Mouse (Mus musculus) E14TG2a.4 (cell line): ENCODE measurements around the gene Atf3.

Experiments used
- H3K27me3 ChIP-seq: 2 replicates; pipeline ENCODE4 v1.6.1; 2014; ENCODE audit warnings: low read length, control low read depth; ENCODE audit not compliant: insufficient read depth
- H3K36me3 ChIP-seq: 2 replicates; pipeline ENCODE4 v1.6.1; 2014; ENCODE audit warnings: low read length, control low read depth; ENCODE audit not compliant: insufficient read depth
- H3K4me1 ChIP-seq: replicated peaks from 2 replicates; pipeline ENCODE4 v1.6.1; 2014; ENCODE audit warnings: low read depth, low read length, control low read depth
- H3K4me3 ChIP-seq: replicated peaks from 2 replicates; pipeline ENCODE4 v1.5.1; 2014; ENCODE audit warnings: mild to moderate bottlenecking, low read length
- H3K9me3 ChIP-seq: 2 replicates; pipeline ENCODE4 v1.6.1; 2014; ENCODE audit warnings: low read length, control low read depth
- CTCF ChIP-seq: conservative IDR thresholded peaks from 2 replicates; pipeline ENCODE4 v1.5.1; 2014; ENCODE audit warnings: low read length
- NANOG ChIP-seq: IDR thresholded peaks from 2 replicates; pipeline ENCODE4 v1.6.1; 2014; ENCODE audit warnings: borderline replicate concordance, low read length, mixed read lengths
- POU5F1 ChIP-seq: IDR thresholded peaks from 2 replicates; pipeline ENCODE4 v1.6.1; 2014; ENCODE audit warnings: low read length, borderline replicate concordance

Gene Atf3

DNA sequence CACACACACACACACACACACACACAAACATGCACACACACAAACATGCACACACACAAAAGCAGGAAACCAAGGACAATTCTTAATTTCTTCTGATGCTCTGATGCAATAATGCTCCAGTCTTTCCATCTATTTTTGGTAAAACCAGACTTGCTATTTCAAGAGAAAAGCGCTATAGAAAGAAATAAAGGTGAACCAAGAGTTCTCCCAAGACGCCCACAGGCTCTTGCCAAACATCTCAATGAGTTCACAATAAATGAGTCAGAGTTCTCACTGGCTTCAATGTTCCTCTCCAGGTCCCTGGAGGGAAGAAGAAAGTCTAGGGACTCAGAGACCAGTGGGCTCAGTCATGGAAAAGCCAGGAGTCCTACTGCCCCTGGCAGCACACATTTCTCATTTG is 94.1 kb downstream of the Atf3 start:
- Histone ChIP-seq H3K4me3 (no peak overlapping the region), H3K9me3 (no peaks in the 10 kb centered on the region), H3K4me1 (peaks cover 10% of the 10 kb centered on the region), H3K36me3 (no peaks in the 10 kb centered on the region), H3K27me3 (peaks cover 21% of the 10 kb centered on the region)
- TF ChIP-seq NANOG (no peak), CTCF (no peak), POU5F1 (no peak)

DNA sequence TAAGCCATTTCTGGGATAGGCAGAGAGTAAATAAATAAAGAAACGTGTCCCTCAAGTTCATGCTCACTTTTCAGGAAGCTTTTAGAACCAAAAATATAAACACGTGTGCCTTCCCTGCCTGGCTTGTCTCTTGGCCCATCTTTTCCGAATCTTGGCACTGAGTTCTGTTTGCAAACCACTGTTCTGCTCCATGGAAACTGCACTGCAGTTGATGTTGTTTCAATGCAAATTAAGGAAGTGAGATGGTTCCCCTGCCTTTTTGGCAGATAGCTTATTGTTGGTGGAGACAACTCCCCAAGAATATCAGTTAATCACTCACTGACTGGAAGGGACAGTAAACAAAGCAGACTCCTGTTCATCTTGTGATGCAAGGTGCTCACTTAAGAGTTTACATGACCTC is 95.1 kb downstream of the Atf3 start:
- H3K27me3 ChIP-seq, result peaks cover 21% of the 10 kb centered on the region
- no peaks in the 10 kb centered on the region for H3K36me3 ChIP-seq
- no peak for TF ChIP-seq POU5F1
- TF ChIP-seq NANOG, result no peak
- peaks cover 10% of the 10 kb centered on the region for H3K4me1 ChIP-seq
- H3K4me3 ChIP-seq, result no peak overlapping the region
- H3K9me3 ChIP-seq, result no peaks in the 10 kb centered on the region
